Mouse (Mus musculus) heart, adult 8-10 months (tissue): ENCODE measurements around the gene Pde4d. TPM values are rescaled to one million over a fixed set of nuclear protein-coding genes. Genes with fewer than 3 reads are reported as not detected.

Experiments
- DNase-seq: peaks from one replicate; pipeline ENCODE4 v3.0.0; 2022; ENCODE audit warnings: low spot score
- total RNA-seq, 4 experiments: library from RNA; stranded (reverse); gene quantifications; 2 replicates each; pipeline ENCODE4 v1.2.4; 2022

Pde4d gene
- total RNA-seq, 4 experiments from 2014 or later = 35.5 to 45.7 (median 42.5) TPM

DNA sequence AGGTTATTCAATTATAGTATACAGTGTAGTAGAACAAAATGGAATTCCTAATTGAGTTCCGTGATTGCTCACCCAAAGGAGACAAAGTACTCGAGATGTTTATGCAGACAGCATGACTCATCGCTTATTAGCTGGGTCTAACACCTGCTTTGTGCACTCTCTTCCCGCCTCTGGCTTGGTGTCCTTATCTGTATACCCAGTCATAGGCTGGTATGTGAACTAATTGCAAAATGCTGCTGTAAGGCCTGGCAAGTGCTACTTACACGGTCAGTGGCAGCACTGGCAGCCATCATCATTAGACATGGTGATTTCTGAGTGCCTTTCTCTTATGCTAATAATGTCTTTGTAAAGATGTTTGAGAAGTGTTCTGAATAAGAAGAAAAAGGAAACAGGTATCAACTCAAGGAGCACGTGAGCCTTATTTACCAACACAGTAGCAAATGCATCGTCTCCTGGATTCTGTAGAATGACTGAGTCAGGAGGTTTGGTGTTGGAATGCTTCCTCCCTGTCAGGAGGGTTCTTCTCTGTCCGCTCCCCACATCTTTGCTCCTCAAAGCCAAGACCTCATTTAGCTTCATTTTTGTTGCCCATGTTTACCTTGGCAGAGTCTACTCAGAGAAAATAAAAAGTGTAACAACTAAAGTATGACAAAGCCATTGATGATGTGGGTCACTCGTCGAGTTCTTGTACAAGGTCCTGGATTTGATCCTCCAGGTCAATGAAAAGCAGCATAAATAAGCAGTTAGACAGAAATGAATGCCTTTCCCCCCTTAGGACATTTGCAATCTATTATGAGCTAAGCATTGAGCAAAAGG lies 1202.2 kb downstream of the Pde4d start:
- no peak for DNase-seq

DNA sequence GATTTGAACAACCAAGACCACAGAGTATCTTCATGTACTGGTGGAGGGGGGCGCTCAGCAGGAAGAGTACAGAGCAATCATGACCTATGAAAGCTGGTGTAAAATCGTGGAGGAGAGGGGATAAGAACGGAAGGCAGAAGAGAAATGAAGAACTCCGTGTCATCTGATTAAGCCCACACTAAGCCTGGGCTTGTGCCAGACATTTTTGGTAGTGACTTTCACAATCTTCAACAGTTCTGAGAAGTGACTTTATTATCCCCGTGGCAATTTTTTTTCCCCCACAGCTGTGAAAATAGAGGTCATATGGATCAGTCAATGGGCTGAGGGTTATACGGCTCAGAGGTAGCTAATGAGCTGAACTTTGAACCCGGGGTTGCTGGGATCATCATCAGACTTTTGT lies 1202.9 kb downstream of the Pde4d start:
- DNase-seq = no peak

DNA sequence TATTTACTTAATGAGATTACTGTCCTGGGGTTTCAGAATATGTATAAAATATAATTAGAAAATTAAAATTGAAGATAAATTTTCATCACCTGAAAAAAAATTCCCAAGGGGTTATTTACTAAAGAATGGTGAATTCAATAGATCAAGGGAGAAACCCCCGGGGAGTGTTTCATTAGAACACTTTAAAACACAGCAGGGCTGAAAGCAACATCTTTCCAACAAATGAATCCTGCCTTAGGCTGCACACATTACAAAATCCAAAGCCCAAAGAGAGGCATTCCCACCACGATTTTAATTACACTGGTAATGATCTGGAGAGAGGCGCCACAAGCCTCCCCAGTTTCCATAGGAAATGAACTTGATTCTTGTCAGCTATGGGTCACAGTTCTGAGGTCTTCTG lies 1205.6 kb downstream of the Pde4d start:
- no peak for DNase-seq

DNA sequence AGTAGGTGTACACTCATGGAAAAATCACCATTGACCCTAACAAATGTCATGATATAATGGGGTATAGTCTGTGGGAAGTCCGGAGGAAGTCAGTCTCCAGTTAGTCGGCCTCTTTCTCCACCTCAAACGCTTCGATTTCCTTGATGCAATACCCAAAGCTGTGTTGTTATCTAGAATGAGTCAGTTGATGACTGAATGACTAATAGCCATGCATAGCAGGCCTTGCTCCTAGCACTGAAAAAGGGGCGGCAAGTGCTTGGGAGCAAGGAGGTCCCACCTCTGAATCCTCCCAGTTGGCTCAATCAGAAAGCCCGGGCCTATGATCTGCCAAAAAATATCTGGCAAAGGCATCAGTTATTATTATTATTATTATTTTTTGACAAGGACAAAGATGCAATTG lies 1209.4 kb downstream of the Pde4d start:
- no peak for DNase-seq

DNA sequence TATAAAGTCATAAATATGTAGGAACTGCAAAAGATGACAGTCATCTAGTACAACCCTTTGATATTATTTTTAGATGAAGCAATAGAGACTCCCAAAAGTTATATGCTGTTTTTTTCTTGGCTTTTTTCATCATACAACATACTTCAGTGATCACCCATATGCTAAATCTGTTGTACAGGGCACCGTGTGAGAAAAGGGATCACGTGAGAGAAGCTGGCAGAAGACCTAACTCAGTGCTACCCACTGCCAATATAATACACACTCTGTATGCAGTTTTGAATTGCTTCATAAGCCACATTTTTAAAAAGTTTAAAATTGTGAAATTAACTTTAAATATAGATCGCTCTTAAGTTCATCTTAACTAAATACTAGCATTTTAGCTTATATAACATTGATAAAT lies 1211.6 kb downstream of the Pde4d start:
- DNase-seq = no peak

DNA sequence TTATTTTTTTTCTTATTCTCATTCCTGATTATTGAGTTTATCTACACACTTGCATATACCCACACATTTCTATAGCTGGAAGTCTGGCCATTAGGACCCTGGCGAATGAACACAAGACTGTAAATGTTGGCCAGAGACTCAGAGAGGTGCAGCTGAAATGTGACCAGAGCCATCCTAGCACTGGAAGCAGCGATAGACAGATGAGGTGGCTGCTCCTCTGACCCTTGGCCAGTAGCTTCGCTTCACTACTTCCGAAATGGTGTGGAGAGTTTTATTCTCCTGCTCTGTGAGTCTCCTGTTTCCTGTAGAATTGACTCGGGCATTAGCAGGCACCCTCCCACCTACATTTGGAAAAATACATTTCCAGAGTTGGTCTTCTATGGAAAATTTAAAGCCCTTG lies 1212.4 kb downstream of the Pde4d start:
- DNase-seq = no peak

DNA sequence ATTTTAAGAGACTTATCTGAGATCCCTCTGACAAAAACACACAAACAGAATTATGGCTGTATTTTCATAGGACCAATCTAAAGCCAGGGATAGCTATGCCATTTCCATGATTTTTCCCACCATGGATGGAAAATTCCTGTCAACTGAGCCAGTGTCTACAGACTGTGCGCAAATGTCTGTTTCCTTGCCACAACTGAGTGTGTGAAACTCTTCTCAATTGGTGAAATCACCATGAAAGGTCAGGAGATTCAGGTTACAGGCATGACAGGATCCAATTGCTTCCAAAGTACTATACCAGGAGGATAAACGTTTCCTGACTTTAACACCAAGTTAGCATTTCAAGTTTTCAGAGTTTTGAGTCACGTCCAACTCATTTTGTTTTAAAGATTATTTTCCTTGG lies 1213.0 kb downstream of the Pde4d start:
- DNase-seq = no peak

DNA sequence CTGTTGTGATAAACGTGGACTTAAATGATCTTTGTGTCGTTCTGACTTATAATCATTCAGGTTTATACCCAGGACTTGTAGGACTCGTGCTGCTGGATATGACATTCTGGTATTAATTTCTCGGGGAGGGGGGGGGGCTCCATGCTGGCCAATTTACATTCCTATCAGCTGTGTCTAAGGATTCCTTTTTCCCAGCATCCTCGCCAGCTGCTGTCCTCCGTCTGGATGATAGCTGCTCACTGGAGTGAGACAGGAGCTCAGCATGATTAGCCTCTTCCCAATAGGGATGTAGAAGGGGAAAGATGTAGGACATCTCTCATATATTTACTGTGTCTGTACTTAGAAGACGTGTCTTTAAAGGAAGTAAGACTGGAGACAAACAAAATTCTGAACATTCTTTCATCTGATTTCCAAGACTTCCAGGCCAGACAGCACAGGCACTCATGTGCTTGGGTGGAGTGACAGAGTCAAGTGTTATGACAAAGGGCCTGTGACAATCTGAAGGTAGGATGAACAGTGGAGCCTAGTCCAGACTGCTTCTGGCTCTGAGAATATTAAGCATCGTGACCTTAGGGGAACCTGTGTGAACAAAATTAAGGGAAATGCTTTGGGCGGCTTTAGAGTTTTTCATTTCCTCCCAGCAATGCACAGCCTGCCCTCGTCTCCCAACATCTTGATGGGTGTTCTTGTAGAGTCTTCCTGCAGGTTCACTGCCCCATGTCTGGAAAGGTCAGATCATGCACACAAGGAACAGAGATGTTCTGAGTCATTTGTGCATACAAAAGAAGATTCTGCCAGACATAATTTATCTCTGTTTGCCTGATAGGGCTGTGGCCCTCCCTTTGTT lies 1215.4 kb downstream of the Pde4d start:
- DNase-seq = no peak

DNA sequence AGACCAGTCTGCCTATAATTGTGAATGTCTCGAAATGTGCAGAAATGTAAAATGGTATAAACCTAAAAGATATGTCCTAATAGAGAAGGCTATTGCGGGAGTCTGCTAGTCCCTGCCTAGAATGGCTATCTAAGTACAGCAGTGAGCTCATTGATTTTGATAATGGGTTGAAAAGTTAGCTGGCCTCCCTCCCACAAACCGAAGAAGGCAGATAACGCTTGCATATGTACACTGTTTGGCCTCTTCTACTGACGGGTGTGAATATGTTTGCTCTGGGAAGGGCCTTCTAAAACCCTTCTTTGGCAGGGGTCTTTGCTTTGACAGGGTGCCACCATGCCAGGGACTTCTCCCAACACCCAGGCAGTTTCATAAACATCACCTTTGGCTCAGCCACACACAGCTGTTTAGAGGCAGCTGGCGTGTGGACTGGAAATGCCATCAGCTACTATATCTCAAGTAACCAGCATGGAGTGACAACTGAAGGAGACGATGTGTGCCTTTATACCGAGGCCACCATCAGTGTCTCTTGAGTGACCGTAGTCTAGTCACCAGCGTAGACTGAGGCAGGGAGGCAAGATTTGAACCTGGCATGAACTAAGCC lies 1216.2 kb downstream of the Pde4d start:
- no peak for DNase-seq

DNA sequence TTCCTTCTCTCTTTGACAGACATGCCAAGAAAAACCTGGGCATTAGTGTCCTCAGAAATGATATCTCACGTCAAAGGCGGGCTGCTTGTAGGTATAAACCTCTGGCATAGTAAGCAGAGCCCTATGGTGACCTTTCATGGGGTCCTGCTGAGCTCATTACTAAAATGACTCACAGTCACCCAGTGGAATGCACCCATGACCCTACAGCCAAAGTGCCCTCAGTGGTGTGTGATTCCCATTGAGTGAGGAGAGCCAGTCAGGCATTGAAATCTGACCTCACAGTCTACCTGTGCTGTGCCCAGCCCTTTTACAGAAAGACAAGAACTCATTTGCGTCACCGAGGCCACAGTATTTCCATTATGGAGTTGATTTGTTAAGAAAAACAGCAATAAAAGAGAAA lies 1220.2 kb downstream of the Pde4d start:
- no peak for DNase-seq

DNA sequence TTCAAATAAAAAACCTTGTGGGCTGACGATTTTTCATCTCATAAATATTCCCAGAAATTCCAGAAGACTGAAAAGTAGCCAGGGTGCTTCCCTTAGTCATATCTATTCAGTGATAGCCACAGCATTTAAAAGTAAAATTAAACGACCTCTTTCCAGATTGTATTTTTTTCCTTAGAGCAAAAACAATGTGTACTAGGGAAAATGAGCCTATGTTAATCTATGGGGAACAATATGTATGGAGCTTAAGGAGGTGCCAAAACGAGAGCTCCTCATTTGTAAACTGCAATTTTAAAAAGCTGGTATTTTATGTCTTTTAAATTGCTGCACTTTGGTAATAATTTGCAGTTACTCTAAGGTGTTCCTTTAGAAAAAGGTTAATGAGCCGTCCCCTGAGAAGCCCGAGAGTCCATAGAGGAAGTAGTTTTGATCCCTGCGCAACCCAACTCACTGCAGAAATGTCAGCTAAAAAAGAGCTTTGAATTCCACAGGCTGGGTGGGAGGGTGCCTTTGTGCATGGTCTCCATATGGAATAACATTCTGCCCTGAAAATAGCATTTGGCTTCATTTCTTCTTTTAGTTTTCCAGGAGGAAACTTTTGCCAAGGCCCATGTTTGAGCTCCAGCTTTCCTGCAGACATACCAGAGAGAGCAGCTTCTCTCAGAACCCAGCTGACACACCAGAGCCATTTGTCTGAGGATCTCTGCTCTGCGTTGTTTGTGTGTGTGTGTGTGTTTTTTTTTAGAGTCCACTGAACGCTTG lies 1222.0 kb downstream of the Pde4d start:
- no peak for DNase-seq

DNA sequence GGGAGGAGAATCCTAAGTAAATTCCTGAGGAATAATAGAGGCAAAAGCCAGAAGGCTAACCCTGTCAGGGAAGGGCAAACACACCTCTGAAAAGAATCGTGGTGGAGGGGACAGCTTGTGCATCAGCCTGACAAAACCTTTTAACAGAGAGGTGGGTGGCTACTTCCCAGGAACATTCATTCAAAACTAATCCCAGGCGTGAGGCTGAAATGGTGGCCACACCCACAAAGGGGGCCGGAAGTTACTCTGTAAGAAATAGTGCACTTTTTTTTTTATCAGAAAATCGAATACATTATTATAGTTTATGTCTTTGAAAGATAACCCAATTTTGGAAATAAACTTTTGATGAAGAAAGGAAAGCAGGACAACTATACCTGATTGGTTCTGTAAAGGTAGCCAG lies 1227.3 kb downstream of the Pde4d start:
- no peak for DNase-seq

DNA sequence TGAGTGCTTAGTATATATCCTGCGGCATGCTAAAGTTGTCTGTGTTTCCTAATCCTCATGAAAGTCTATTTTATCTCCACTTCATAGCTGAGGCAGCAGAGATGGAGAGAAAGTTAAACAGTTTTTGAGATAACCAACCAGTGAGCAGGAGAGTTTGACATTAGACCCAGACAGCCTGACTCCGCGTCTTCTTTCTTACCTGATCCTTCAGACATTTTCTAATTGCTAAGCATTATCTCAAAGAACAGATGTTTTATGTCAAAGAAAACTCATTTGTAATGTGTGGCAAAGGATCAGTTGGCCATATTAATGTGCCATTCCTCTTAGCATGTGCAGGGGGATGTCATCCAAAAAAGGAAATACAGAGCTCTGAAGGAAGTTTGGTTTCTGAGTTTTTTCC lies 1227.9 kb downstream of the Pde4d start:
- no peak for DNase-seq

DNA sequence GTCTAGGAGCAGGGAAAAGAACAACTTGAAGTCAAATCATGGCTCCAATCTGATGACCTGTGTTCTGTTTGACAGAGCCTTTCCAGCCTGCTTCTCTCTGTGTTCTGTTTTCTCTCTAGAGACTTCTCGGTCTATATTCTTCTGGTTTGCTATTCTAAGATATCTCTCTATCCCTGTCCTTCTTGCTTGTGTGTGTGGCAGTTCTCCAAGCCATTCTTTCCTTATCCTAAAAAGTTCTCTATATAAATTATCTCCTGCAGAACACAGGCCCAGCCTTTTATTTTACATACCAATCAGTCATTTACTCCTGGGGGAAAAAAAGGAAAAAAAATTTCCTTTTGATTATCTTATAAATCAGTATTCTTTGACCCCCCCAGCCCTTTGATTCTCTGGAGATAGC lies 1229.2 kb downstream of the Pde4d start:
- DNase-seq = no peak

DNA sequence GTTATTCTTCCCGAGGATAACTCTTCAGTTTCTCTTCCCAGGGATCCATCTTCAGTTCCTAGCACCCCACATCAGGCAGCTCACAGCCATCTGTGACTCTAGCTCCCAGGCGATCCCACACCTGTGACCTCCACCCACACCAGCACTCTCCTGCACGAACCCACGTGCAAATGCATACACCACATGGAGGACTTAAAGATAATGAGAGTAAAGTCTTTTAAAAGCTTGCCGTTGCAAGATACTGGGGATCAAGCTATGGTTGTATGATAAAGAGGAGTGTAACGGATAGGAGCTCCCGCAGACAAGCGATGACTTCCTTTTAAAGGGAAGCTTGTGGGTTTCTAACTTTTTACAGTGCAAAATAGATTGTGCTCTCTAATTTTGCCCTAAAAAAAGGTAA lies 1230.5 kb downstream of the Pde4d start:
- no peak for DNase-seq

DNA sequence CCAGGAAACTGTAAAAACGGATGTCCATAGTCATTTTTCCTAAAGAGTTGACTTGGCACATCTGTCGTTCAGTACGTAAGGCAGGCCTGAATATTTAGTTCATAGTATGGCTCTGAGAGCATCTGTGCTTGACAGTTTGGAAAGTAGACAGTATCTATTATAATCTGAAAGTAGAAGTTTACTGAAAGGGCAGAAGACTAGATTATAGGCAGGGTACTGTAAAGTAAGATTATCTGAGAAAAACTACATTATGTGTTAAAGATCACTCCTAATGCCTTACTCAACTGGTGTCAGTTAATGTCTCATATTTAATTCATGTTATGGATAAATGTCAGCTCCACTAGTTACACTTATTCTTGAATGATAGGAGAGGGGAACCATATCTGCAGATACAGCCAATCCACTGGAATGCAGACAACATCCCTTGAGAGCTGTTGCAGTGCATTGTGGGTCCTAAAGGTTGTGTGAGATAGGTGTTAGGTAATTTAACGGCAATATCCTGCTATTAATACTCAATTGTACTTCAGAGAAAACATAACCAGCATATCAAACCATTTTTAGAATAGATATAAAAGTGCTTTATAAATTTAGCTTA lies 1232.0 kb downstream of the Pde4d start:
- DNase-seq = no peak

DNA sequence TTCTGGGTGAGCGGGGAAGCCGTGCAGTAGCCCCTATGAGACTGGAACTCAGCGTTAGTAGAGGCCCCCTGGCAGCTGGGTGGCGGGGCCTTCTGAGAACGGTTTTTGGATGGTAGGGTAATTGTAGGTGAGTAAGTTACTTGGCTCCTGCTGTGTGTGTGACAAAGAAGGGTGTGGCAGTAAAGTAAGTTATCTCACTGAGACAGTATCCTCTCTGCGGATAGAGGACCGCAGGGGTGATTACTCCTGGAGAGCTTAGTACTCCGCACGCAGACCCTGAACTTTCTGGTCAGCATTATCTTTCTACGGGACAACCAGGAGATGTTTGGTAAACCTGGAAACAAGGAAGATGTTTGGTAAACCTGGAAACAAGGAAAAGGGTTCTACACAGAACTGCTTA lies 1233.3 kb downstream of the Pde4d start:
- no peak for DNase-seq

DNA sequence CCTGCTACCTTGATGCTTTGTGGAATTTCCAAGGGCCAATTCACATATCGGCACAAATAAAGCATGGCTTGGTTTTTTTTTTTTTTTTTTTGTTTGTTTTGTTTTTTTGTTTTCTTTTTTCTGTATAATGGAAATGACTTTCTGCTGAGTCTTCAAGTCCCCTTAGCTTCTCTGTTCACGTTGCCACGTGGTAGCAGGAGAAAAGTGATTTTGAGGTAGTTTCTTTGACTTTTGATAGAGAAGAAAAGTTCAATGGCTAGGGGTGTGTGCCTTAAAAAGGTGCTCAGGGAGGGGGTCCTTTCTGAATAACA lies 1235.2 kb downstream of the Pde4d start:
- DNase-seq = no peak

DNA sequence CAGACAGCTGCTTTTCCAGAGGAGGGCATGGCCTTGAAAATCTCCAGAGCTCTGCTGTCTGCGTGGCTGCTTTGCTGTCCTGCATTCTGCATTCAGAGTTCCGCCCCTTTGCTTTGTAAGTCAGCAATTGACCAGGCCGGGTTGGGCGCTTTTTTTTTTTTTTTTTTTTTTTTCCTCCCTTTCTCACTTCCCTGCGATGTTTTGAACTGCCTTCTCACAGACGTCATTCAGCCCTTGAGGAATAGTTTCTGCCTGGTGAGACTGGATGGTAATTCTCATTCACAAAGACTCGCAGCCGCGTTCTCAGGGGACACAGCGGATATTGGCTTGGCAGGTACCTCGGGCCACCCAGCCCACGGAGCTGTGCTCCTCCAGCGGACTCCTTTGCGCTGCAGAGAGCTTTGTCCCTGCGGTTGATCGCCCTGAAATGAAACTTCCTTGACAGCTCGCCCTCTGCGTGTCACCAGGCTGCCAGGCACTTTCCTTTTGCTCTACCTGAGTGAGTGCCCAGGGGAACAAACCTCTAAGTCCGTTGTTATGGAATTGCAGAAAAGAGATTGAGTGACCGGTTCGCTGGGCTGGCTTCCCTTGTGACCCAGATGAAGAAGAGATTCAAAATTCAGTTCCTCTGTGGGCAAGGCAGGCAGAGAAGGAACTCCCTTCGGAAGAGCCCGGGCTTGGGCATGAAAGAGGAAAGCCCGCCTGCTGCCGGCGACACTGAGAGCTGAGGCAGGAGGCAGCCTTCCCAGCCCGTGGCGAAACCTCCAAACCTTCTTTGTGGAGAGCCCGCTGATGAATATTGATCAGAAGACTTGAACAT lies 1235.8 kb downstream of the Pde4d start:
- peak; percentile 50 for DNase-seq

DNA sequence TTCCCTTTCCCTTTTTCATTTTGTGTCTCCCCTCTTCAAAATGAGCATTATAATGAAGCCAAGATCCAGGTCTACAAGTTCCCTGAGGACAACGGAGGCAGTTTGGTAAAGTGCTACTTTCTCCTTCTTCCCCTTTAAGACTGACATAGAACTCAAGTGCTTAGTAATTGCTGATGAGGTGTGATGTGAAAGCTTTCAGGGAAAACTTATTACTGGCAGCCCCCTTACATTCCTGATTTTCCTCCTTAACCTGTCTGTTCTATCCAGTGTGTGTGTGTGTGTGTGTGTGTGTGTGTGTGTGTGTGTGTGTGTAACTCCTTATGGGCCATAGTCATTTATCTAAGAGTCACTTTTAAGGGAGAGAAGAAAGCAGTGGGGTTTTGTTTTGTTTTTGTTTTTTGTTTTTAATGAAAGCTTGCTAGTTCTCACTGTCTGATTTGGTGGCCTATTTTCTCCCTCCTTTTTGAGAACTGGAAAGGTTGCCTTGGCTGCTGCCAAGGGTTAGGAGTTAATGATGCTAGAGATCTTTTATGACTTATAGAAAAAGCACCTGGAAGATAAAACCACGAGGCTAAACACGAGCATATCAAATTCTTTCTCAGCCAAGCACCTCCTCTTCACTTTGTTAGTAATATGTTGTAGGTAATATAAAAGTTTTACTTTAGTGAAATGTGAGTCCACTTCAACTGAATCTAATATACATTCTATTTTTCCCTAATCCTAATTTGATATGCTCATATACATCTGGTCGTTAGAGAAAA lies 1236.5 kb downstream of the Pde4d start:
- DNase-seq = no peak
